Mouse (Mus musculus): ENCODE measurements around the gene Bcl3.
A peak's percentile ranks its signal among the peaks of the same experiment; 100 is the strongest.

Gene Bcl3

DNA sequence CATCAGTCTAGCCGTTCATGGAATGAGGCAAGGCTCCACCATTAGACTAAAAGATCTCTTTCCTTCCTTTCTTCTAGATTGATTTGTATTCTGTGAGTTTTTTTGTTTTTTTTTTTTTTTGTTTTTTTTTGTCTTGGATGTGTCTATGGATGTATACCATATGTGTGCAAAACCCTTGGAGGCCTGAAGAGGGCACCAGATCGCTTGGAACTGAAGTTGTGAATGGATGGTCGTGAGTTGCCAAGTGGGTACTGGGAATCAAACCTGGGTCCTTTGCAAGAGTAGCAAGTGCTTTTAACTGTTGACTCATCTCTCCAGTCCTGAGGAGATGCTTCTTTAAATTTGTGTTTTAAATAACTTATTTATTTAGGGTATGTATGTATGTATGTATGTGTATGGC is 11.5 kb upstream of the Bcl3 start:
- no peak for DNase-seq (ENCODE audit: low spot score)

GRCm38 (mm10) chr7:19831837-19832236 is 9.3 kb upstream of the Bcl3 start:
- DNase-seq (ENCODE audit: low spot score), result no peak

DNA sequence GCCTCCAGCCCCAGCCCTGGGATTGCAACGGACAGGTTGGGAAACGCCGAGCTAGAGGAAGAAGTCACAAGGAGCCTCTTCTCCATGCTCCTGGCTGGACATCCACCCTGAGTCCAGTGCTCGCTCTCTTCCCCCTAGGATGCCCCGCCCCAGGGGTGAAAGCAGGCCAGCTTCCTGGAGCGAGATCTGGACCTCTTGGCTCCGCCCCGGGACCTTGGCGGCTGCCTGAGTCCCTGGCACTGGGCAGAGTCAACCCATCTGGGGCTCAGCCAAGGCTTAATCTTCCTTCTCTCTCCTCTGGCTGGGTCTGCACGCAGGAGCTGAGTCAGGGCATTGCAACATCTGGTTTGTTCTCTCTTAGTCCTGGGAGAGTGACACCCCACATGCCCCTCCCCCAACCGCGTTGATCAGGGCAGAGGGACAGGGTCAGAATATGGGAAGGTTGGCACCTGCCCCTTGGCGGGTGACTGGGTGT is 8.1 kb upstream of the Bcl3 start:
- no peak for DNase-seq (ENCODE audit: low spot score)

GRCm38 (mm10) chr7:19829694-19830093 is 7.1 kb upstream of the Bcl3 start:
- DNase-seq (ENCODE audit: low spot score), result no peak

DNA sequence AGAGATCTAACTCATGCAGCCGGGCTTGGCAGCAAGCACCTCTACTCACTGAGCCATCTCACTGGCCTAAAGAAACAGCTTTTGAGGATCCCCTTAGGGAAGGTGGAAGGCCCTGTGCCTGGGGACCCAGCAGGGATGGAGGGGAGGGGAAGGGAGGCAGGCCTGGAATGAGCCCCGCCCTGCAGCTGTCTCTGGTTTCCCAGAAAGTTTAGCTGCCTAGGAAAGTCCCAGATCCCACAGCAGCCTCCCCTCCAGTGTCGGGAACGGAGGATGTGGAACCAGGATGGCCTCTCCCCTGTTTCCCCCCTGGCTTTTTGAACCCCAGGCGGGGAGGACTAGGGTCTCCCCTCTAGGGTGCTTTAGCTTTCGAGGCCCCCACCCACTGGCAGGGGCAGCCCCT is 4.2 kb upstream of the Bcl3 start:
- DNase-seq (ENCODE audit: low spot score), result no peak

DNA sequence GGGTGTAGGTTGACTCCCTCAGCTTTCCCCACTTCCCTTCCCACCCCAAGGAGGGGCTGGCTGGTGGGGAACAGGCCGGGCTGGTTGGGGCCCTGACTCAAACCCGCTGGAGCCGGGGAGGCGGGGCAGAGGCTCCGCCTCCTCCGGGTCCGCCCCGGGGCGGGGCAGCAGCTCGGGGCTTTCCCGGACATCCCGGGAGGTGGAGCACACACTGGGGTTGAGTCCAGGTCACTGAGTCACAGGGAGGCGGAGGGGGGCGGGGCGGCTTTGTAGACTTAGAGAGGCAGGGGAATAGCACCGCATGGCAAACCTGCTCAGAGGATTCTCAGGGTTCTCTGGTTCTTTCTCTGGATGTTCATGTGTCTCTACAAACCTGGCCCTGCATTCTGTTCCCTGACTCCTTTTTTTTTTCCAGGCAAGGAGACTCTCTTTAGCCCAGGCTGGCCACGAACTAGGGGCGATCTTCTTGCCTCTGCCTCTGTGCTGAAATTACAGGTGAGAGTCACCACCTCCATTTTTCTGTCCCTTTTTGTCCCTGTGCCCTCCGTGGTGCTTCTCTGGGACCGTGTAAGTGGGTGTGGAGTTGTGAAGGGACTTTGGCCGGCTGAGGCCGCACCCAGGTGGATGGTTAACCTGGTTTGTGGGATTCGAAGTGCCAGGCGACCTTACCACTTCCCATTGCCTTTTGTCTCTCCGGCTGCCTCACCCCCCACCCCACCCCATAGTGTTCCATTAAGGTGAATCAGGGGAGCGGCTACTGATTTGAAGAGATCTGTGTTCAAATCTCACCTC is 1.8 kb upstream of the Bcl3 start:
- peak; percentile 81 for DNase-seq (ENCODE audit: low spot score)

GRCm38 (mm10) chr7:19823256-19824181 is 949 bp upstream of the Bcl3 start:
- DNase-seq (ENCODE audit: low spot score), result no peak

GRCm38 (mm10) chr7:19822193-19822592 is 377 bp downstream of the Bcl3 start:
- DNase-seq (ENCODE audit: low spot score), result no peak

GRCm38 (mm10) chr7:19821633-19822032 is 937 bp downstream of the Bcl3 start:
- no peak for DNase-seq (ENCODE audit: low spot score)

DNA sequence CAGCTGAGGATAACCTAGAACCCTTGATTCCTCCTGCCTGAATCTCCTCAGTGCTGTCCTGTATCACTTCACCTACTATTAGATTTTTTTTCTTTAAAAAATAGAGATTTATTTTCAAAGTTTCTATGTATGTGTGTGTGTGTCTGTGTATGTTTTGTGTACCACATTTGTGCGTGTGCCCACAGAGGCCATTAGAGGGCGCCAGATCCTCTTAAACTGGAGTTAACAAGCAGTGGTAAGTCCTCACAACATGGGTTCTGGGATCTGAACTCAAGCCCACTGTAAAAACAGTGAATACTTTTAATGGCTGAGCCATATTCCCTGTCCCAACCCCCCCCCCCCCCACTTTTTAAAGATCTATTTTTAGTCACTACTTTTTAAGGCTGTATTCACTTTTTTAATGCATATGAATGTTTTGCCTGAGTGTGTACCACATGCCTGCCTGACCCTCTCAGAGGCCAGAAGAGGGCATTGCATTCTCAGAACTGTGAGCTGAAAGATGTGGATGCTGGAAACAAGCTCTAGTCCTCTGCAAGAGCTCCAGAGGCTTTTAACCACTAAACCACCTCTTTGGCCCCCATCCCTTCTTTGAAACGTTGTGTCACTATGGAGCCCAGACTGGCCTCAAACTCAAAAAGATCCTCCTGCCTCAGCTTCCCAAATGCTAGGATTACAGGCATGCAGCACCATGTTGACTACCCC is 2.1 kb downstream of the Bcl3 start:
- no peak for DNase-seq (ENCODE audit: low spot score)

DNA sequence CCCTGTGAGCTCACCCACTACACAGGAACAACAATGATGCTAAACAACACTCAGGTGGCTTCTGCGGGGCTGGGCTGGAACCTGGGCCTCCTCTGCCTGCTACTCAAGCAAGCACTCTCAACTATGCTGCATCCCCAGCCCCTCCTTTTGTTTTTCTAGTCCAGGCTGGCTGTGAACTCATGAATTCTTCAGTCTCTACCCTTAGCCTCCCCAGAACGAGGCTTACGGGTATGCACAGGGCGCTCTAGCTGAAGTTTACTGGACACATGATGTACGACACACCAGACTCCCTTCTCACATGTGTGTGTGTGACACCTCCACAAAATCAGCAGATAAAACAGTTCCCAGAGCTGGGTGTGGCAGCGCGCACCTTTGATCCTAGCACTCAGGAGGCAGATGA is 3.7 kb downstream of the Bcl3 start:
- no peak for DNase-seq (ENCODE audit: low spot score)

DNA sequence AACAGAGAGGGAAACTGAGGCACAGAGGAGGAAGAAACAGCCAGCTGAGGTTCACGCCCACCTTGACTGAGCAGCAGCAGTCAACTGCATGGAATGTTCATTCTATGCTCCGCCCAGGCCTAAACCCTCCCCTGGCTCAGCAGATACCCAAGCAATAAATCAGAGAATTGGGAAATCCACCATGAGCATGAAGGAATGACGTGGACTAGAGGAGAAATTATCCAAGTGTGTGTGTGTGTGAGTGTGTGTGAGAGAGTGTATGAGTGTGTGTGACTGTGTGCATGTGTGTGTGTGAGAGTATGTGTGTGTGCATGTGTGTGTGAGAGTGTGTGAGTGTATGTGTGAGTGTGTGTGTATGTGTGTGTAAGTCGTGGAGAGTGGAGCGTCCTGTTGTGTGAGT is 4.1 kb downstream of the Bcl3 start:
- DNase-seq (ENCODE audit: low spot score), result no peak

DNA sequence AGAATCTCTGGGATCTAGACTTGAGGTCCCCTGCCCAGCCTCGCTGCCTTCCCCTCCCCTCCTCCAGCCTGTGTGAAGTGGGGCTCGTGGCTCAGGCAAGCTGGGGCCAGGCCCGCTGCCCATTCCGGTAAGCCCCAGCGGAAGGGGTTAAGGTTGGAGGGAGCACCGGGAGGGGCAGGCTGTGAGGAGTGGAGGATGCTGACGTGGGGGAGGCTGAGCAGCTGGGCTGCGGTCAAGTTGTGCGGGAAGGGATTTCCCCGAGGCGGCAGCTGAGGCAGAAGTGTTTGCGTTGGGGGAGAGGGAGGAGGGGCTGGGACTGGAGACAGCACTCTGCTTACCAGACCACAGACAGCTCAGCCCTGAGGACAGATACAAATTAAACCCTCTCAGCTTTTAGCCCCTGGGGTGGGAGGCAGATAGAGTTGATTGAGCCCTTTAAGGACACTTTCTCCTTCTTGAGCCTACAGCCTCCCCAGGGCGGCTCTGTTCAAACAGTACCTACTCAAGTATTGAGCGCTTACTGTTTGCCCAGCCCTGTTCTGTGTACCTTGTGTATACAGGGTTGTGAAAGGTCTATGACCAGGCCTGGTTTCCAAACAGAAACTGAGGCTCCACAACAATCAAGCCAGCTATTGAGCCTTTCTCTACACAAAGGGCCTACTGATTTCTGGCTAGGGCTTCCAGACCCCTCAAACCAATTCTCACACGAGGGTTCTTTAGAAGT is 5.0 kb downstream of the Bcl3 start:
- no peak for DNase-seq (ENCODE audit: low spot score)

DNA sequence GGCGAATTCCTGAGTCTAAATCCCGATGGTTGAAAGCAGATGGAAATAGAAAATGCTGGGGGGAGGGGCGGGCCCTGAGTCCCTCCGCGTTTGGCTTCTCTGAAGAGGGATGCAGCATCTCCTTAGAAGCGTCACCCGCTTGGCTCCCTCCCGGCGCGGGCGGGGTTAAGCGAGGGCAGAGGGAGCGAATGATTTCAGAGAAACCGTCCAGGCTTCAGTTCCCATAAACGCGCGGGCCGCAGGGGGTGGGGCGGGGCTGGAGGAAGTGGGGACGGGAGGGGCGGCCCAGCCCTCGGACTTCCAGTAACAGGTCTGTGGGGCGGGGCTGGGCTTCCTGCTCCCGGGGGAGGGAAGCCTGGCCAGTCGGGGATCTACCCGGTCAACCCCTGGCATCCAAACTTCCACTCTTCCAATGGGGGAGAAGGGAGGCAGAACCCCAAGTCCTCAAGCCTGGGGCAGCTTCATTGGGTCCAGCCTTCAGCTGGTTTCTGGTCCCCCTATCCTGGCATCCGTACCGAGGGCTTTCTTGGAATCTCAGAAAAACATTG is 6.3 kb downstream of the Bcl3 start:
- DNase-seq (ENCODE audit: low spot score), result peak; percentile 63

GRCm38 (mm10) chr7:19815296-19816223 is 7.0 kb downstream of the Bcl3 start:
- no peak for DNase-seq (ENCODE audit: low spot score)

DNA sequence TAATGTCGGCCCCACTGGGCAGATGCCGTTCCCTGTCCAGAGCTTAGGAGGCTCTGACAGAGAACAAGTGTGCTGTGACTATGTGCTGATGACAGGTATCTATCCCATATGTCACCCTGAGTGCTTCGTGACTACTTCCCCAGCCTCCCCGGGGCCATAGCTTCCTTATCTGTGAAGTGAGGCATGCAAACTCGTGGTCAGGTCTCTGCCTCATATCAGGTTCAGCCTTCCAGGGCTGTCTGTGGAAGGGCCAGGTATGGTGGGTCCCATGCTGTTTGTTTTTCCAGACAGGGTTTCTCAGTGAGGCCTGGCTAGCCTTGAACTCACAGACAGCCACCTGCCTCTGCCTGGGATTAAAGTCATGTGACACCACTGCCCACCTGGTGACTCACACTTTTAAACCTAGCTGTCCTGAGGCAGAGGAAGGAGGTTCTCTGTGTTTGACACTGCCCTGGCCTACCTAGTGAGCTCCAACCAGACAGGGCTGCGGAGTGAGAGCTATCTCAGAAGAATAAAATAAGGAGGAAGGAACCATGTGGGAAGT is 8.9 kb downstream of the Bcl3 start:
- no peak for DNase-seq (ENCODE audit: low spot score)

GRCm38 (mm10) chr7:19813161-19813560 is 9.4 kb downstream of the Bcl3 start:
- no peak for DNase-seq (ENCODE audit: low spot score)

DNA sequence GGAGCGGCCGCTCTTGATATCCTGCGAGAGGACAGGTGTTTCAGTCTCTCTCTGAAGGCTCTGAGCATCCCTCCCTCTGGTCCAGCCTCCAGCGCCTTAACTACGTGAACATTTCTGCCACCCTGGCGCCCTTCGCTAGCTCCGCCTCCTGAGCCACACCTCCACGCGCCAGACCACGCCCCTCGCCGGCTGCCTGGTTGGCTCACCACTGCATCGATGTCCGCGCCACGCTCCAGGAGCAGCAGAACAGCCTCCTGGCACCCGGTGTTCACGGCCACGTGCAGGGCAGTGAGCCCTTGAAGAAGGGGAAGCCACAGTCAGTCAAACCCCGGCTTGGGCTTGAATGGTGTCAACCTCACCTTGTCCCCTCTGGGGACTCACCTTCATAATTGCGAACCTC is 11.5 kb downstream of the Bcl3 start:
- no peak for DNase-seq (ENCODE audit: low spot score)

GRCm38 (mm10) chr7:19809369-19809768 is 13.2 kb downstream of the Bcl3 start:
- DNase-seq (ENCODE audit: low spot score), result no peak

- DNase-seq (ENCODE audit: low spot score), result no peak
Measured at GRCm38 (mm10) chr7:19806356-19806969, 16.1 kb downstream of the Bcl3 start.
